Mouse (Mus musculus): ENCODE data around the gene Ccdc85b. TPM values are rescaled to one million over a fixed set of nuclear protein-coding genes. Genes with fewer than 3 reads are reported as not detected.

Ccdc85b gene
- polyA plus RNA-seq, 1 experiment from 2014 or later = 4.8 TPM

DNA sequence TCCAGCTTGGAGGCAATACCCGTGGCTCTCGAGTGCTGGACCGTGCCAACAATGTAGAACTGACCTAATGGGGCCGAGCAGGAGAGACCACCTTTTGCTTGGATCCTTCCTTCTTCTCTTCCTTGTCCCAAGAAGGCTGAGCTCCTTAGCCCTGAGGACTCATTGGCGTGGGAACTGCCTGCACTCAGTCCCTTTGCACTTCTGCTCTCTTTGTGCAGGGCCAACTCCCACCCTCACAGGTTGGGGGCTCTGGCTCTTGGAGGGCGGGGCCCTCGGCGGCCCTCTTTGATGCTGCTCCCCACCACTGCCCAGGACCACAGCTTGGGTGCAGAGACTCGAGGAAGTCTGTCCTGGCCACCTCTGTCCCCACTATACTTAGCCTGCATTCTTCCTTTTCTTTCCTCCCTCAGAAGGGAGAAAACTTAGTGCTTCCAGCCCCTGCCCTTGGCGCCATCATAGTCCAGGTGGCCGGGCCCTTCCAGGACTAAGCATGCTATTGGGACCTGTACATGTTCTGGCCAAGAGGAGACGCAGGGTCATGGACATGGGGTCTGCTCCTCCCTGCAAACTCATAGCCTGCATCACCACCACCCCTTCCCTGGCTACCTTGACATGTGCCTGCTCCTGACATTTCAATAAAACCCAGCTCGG, 30.9 kb downstream of the Ccdc85b start:
- no peak for ATAC-seq

DNA sequence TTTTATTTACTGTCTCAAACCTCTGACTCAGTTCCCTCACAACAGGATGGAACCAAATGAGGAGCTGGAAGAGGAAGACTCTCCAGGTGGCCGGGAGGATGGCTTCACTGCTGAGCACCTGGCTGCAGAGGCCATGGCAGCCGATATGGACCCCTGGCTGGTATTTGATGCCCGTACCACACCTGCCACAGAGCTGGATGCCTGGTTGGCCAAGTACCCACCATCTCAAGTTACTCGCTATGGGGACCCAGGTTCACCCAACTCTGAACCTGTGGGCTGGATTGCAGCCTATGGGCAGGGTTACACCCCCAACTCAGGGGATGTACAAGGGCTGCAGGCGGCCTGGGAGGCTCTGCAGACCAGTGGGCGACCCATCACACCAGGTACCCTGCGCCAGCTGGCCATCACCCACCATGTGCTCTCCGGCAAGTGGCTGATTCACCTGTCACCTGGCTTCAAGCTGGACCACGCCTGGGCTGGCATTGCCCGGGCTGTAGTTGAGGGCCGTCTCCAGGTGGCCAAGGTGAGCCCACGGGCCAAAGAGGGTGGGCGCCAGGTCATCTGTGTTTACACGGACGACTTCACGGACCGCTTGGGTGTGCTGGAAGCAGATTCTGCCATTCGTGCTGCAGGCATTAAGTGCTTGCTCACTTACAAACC, 31.7 kb downstream of the Ccdc85b start:
- Histone ChIP-seq H3K4me1 (peaks cover 39% of the 10 kb centered on the region), H3K27ac (peak overlapping the region; percentile 89), H3K4me2 (peak overlapping the region; percentile 95), H3K27me3 (replicated peaks) (no peaks in the 10 kb centered on the region), H3K9me3 (replicated peaks) (no peaks in the 10 kb centered on the region), H3K9ac (peak overlapping the region; percentile 90), H3K4me3 (peak overlapping the region; percentile 78), H3K36me3 (peaks cover 37% of the 10 kb centered on the region)
- no peak for ATAC-seq
- 80% methylated on average over 18 of the region's 18 CpGs for WGBS (ENCODE audit: insufficient replicate concordance)

More for the DNA sequence above, 30.9 kb downstream of the Ccdc85b start:
- H3K27ac ChIP-seq = no peak overlapping the region
- no peaks in the 10 kb centered on the region for H3K27me3 ChIP-seq (replicated peaks)
- peaks cover 29% of the 10 kb centered on the region for H3K36me3 ChIP-seq
- WGBS (ENCODE audit: insufficient replicate concordance) = 88% methylated on average over 13 of the region's 13 CpGs
- 0 out of 2 replicates have a peak overlapping the region, but pooled peaks have one; percentile 12 for H3K9ac ChIP-seq
- H3K4me3 ChIP-seq = 0 out of 2 replicates have a peak overlapping the region, but pooled peaks have one; percentile 78
- H3K9me3 ChIP-seq (replicated peaks) = no peaks in the 10 kb centered on the region
- H3K4me1 ChIP-seq = peaks cover 39% of the 10 kb centered on the region
- peak overlapping the region; percentile 95 for H3K4me2 ChIP-seq

DNA sequence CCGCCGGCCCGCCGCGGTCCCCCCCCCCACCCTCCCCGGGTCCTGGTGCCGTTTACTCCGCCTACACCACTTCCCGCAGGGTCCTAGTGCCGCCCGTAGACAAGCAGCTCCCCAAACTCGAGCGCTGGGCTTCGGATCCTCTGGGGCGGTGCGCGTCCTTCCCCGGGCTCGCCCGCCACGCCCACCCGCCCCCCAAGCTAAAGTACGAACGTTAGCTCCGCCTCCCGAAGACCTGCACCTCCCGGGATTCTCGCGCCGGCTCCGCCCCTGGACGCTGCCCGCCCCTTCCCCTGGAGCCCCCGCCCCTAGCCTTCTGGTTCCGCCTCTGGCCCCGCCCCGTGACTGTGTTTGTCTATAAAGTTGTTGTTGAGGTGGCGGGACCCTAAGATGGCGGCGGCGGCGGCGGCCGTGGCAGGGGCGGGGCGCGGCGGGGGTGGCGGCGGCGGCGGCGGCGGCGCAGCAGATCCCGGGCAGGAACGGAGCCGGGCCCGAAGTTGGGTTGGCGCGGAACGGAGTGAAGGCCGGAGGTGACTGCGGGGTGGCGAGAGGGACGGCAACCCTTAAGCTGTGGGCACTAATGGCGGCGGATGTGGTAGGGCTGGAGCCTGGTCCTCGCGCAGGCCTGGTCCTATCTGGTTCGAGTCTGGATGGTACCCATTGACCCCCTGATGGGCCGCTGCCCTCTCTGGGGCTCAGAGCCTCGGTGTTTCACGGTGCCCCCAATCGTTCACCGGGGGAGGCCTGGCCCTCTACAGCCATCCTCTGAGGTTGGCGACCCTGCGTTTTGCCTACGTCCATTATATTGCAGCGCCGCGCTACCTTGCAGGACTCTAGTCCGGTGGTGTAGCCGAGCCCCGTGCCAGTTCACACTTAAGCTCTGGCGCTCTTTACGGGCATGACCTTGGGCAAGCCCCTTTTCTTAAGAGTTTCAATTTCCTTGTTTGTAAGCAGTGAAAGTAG, 32.6 kb downstream of the Ccdc85b start, which contains the start of the genes Drap1 and AI837181:
Drap1 (minus strand) TSS at position 198 of the 960 bp plus-strand sequence.
AI837181 (plus strand) TSS at position 363 of the 960 bp plus-strand sequence.
- WGBS (ENCODE audit: insufficient replicate concordance) = 1% methylated on average over 60 of the region's 87 CpGs
- Histone ChIP-seq H3K27me3 (replicated peaks) (no peaks in the 10 kb centered on the region), H3K36me3 (peaks cover 46% of the 10 kb centered on the region), H3K4me1 (peaks cover 39% of the 10 kb centered on the region), H3K4me2 (peak within 1 kb of the TSS; percentile 95), H3K9me3 (replicated peaks) (no peaks in the 10 kb centered on the region), H3K27ac (peak within 1 kb of the TSS; percentile 89), H3K9ac (peak within 1 kb of the TSS; percentile 90), H3K4me3 (peak within 1 kb of the TSS; percentile 78)
- ATAC-seq = peak; percentile 87

DNA sequence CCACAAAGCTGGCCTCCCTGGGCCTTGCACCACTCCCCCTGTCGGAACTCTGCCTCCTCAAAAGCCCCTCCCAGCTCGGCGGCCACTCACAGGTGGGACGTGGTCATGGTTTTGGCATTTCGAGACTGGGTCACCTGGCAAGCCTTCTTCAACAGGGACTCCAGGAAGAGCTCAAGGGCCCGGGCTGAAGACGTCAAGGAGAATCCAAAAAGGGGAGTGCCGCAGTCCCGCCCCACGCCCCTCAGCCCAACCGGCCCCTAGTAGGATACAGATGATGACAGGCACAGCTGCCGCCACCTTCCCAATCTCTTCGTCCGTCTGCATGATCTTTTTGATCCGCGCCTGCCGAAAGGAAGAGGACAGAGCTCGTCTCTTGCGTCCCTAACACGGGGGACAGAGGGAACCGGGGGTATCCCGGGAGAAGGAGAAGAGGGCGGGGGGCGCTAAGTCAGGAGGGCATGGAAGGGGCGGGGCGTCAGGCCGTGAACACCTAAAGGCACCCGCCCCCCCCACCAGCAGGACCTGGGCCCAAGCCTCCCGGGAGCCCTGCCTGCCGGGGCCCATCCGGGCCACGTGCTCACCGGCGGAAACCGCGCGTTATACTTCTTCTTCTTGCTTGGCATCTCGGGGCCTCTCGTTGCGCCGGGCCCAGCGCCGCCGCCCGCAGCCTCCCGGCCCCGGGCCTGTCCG, 33.5 kb downstream of the Ccdc85b start:
- H3K4me2 ChIP-seq = peak overlapping the region; percentile 95
- H3K4me1 ChIP-seq = peaks cover 44% of the 10 kb centered on the region

DNA sequence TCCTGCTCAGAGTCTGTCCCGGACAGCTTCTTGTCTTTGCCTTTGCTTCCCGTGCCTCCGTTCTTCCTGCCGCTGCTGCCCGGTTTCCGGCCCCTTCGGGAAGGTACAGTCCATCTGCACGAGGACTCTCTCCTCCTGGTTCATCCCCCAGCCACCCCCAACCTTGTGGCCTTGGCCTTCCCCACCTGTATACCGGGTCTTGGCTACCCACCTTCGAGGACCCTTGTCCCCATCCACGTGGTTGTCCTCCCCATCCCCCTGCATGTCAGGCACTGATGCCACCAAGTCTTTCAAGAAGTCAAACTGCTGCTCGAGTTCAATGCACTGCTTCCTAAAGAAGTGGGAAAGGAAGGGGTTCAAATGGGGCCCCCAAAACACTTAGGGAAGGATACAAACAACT, 34.1 kb downstream of the Ccdc85b start:
- H3K9ac ChIP-seq = peak overlapping the region; percentile 90
- H3K27ac ChIP-seq = peak overlapping the region; percentile 89
- peaks cover 44% of the 10 kb centered on the region for H3K4me1 ChIP-seq
- peak overlapping the region; percentile 78 for H3K4me3 ChIP-seq
- ATAC-seq = no peak
- 69% methylated on average over 12 of the region's 12 CpGs for WGBS (ENCODE audit: insufficient replicate concordance)
- H3K9me3 ChIP-seq (replicated peaks) = no peaks in the 10 kb centered on the region
- H3K36me3 ChIP-seq = peaks cover 52% of the 10 kb centered on the region
- peak overlapping the region; percentile 95 for H3K4me2 ChIP-seq
- no peaks in the 10 kb centered on the region for H3K27me3 ChIP-seq (replicated peaks)

More for the DNA sequence above, 33.5 kb downstream of the Ccdc85b start:
- H3K27ac ChIP-seq = peak overlapping the region; percentile 89
- H3K4me3 ChIP-seq = peak overlapping the region; percentile 78
- under 1% methylated on average over 37 of the region's 48 CpGs for WGBS (ENCODE audit: insufficient replicate concordance)
- ATAC-seq = peak; percentile 63
- no peaks in the 10 kb centered on the region for H3K9me3 ChIP-seq (replicated peaks)
- no peaks in the 10 kb centered on the region for H3K27me3 ChIP-seq (replicated peaks)
- peak overlapping the region; percentile 90 for H3K9ac ChIP-seq
- peaks cover 52% of the 10 kb centered on the region for H3K36me3 ChIP-seq

DNA sequence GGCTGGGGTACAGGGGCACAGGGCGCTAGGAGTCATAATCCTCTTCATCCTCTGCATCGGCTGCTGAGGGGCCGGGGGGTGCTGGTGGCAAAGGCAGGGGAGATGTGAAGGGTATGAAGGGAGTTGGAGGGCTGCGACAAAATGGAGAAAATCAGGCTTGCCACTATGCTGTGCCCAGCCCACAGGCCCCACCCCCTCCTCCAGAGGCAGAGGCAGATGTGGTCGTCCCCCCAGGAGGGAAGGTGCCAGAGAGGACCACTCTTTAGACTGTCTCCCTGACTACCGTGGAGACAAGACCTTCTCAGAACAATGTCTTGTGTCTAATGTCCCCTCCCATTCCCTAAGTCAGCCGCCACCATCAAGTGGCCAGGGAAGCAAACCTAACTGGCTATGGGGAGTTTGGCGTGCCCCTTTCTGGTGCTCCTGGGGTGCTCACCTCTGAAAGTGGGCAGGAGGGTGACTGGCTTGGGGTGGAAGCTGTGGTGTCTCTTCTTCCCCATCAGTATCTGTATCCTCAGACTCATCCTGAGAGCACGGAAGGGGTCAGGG, 34.7 kb downstream of the Ccdc85b start:
- no peaks in the 10 kb centered on the region for H3K27me3 ChIP-seq (replicated peaks)
- no peaks in the 10 kb centered on the region for H3K9me3 ChIP-seq (replicated peaks)
- ATAC-seq = no peak
- peak overlapping the region; percentile 78; the same call in 1 of the 2 replicates for H3K4me3 ChIP-seq
- WGBS (ENCODE audit: insufficient replicate concordance) = 81% methylated on average over 9 of the region's 9 CpGs
- H3K4me1 ChIP-seq = peaks cover 44% of the 10 kb centered on the region
- peaks cover 58% of the 10 kb centered on the region for H3K36me3 ChIP-seq
- peak overlapping the region; percentile 90; the same call in 1 of the 2 replicates for H3K9ac ChIP-seq
- no peak overlapping the region for H3K27ac ChIP-seq
- H3K4me2 ChIP-seq = peak overlapping the region; percentile 95

DNA sequence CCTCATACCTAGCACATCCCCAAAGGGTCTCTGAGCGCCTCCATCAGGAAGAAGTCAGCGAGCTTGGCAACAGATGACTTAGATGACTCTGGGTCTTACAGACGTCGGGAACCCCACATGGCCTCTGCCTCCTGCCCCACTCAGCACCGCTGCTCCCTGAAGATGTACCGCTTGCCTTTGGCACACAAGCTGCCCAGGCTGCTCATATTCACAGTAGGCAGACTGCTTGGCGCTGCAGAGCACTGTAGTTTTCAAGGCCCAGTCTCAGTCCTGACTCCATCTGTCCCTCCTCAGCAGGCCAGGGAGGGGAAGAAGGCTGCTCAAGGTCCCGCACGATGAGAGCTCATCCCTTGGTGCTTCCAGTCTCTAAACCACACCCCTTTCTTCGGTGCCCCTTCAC, 35.4 kb downstream of the Ccdc85b start:
- Histone ChIP-seq H3K9ac (no peak overlapping the region), H3K4me3 (no peak overlapping the region), H3K36me3 (peaks cover 58% of the 10 kb centered on the region), H3K27ac (no peak overlapping the region), H3K27me3 (replicated peaks) (no peaks in the 10 kb centered on the region), H3K4me2 (no peak overlapping the region), H3K9me3 (replicated peaks) (no peaks in the 10 kb centered on the region), H3K4me1 (peaks cover 43% of the 10 kb centered on the region)
- WGBS (ENCODE audit: insufficient replicate concordance) = 80% methylated on average over 10 of the region's 10 CpGs
- no peak for ATAC-seq

DNA sequence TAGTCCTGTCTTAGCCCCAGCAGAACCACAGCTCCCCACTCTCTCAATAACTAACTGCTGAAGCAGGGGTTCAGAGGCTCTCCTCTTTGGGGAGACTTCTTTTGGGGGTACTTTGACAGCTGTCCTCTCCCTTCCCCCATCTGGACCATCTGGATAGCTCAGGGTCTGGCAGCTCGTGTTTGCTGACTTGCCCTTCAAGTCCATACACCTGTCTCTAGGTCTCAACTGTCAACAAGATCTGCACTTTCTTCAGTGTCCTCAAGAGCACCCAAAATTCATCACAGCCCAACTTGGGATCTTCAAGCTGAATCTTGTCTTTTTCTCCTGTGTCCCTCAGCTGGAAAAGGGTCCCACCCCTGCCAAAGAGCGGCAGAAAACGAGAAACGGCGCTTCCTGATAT, 35.9 kb downstream of the Ccdc85b start:
- H3K4me1 ChIP-seq = peaks cover 39% of the 10 kb centered on the region
- H3K27me3 ChIP-seq (replicated peaks) = no peaks in the 10 kb centered on the region
- no peaks in the 10 kb centered on the region for H3K9me3 ChIP-seq (replicated peaks)
- H3K4me2 ChIP-seq = no peak overlapping the region
- peaks cover 53% of the 10 kb centered on the region for H3K36me3 ChIP-seq
- ATAC-seq = no peak
- 92% methylated on average over 5 of the region's 5 CpGs for WGBS (ENCODE audit: insufficient replicate concordance)
- no peak overlapping the region for H3K27ac ChIP-seq
- no peak overlapping the region for H3K4me3 ChIP-seq
- no peak overlapping the region for H3K9ac ChIP-seq

DNA sequence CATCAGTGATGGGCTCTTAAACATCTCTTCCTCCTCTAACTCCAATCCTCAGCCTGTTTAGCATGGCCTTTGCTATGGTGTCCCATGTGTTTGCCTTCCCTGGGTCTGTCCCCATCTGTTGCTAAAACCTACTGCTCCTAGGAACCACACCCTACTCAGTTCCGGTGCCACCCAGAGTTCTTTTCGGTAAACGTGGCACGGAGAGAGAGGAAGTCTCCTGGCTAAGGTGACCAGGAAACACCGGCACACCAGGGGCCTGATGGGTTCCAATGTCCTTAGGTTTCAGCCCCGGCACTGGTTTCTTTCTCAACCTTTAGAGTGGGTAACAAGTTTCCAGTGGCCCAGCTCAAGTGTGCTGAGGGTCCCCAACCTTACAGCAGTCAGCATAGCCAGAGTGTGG, 37.1 kb downstream of the Ccdc85b start:
- H3K9ac ChIP-seq = no peak overlapping the region

DNA sequence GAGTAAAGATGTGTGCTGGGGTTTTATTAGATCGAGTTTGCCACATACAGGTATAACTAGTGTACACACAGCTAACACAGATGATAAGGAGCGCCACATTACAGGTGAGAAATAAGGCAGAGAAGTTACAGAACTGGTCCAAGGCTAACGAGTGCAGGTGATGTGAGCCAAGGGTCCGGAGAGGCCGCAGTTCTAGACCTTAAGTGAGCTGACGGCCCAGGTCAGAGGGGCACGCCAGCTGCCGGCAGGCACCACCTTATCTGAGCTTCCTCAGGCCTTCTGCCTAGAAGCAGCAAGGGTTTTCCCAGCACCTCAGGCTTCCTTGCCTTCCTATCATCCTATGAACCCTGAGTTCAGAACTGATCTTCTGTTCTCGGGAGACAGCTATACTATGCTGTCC, 38.1 kb downstream of the Ccdc85b start:
- Histone ChIP-seq H3K4me2 (no peak overlapping the region), H3K4me3 (no peak overlapping the region), H3K4me1 (peaks cover 26% of the 10 kb centered on the region), H3K27me3 (replicated peaks) (no peaks in the 10 kb centered on the region), H3K9me3 (replicated peaks) (no peaks in the 10 kb centered on the region), H3K9ac (no peak overlapping the region), H3K27ac (no peak overlapping the region), H3K36me3 (peaks cover 45% of the 10 kb centered on the region)
- no peak for ATAC-seq
- WGBS (ENCODE audit: insufficient replicate concordance) = 67% methylated on average over 9 of the region's 9 CpGs

More for the DNA sequence above, 37.1 kb downstream of the Ccdc85b start:
- WGBS (ENCODE audit: insufficient replicate concordance) = 84% methylated on average over 6 of the region's 6 CpGs
- Histone ChIP-seq H3K4me2 (no peak overlapping the region), H3K4me3 (no peak overlapping the region), H3K36me3 (peaks cover 45% of the 10 kb centered on the region), H3K27ac (no peak overlapping the region), H3K27me3 (replicated peaks) (no peaks in the 10 kb centered on the region), H3K9me3 (replicated peaks) (no peaks in the 10 kb centered on the region), H3K4me1 (peaks cover 27% of the 10 kb centered on the region)
- ATAC-seq = no peak
